9 mouse cellular contexts compared by ENCODE assay signal in genomic region chr12:108959639-108960219, GRCm38 (mm10).
DNase-seq lines count a peak whose midpoint lies in the region; ATAC-seq lines count a peak whose summit lies in the region.
"Had no signal": no experiment of that assay in that cellular context is flagged by ENCODE, and none has a peak within 500 bp of the region (broad histone marks: within the 10 kb centered on the region; RNA-seq: fewer than 3 reads in every experiment).

No protein-coding gene starts in this region.

- 44% methylated on average over 12 of the region's 12 CpGs for WGBS in lung, embryonic 15.5 days
- 18% methylated on average over 12 of the region's 12 CpGs for WGBS in hindbrain, embryonic 10.5 days
- 48% methylated on average over 12 of the region's 12 CpGs for WGBS in stomach, embryonic 15.5 days

- H3K27ac ChIP-seq in lung, embryonic 15.5 days = no peak overlapping the region
- peak overlapping the region; percentile 83 for H3K27ac ChIP-seq in hindbrain, embryonic 10.5 days
- no peak overlapping the region for H3K27ac ChIP-seq in stomach, embryonic 15.5 days

- 0 out of 2 replicates have a peak, but pooled peaks have one; percentile 34 for ATAC-seq in lung, embryonic 15.5 days (ENCODE audit: borderline replicate concordance, extremely low read depth, low FRiP score, low TSS enrichment)
- 0 out of 2 replicates have a peak, but pooled peaks have one; percentile 44 for ATAC-seq in stomach, embryonic 15.5 days (ENCODE audit: insufficient read depth, low FRiP score, low read depth)
- no peak for ATAC-seq in erythroid progenitor cell, adult 5-6 weeks (replicated peaks; ENCODE audit: low FRiP score, poor library complexity, severe bottlenecking)
- ATAC-seq: Patski had no signal

- no peak for DNase-seq in lung, postnatal 25 days (ENCODE audit: low spot score)
- peak; percentile 22 for DNase-seq in hindbrain, embryonic 10.5 days (ENCODE audit: low spot score)
- DNase-seq in kidney, postnatal 36 days = peak; percentile 41 to 66
- DNase-seq in gastrocnemius, postnatal 10 days = no peak
- DNase-seq in testis, postnatal 14 days (ENCODE audit: low spot score) = no peak

- H3K36me3 ChIP-seq in lung, embryonic 15.5 days = no peaks in the 10 kb centered on the region
- H3K36me3 ChIP-seq in hindbrain, embryonic 10.5 days = no peaks in the 10 kb centered on the region
- H3K36me3 ChIP-seq in stomach, embryonic 15.5 days = no peaks in the 10 kb centered on the region

- H3K9me3 ChIP-seq in lung, embryonic 15.5 days = no peaks in the 10 kb centered on the region
- no peaks in the 10 kb centered on the region for H3K9me3 ChIP-seq in hindbrain, embryonic 10.5 days
- no peaks in the 10 kb centered on the region for H3K9me3 ChIP-seq in stomach, embryonic 15.5 days

- H3K9ac ChIP-seq in lung, embryonic 15.5 days = no peak overlapping the region
- H3K9ac ChIP-seq in stomach, embryonic 15.5 days = no peak overlapping the region

- H3K4me1 ChIP-seq in lung, embryonic 15.5 days = peaks cover 16% of the 10 kb centered on the region
- peaks cover 49% of the 10 kb centered on the region for H3K4me1 ChIP-seq in hindbrain, embryonic 10.5 days (replicated peaks)
- peaks cover 13% of the 10 kb centered on the region for H3K4me1 ChIP-seq in stomach, embryonic 15.5 days

- 0 out of 2 replicates have a peak overlapping the region, but pooled peaks have one; percentile 10 for H3K4me3 ChIP-seq in lung, embryonic 15.5 days
- peak overlapping the region; percentile 46 for H3K4me3 ChIP-seq in hindbrain, embryonic 10.5 days
- peak overlapping the region; percentile 20; the same call in 1 of the 2 replicates for H3K4me3 ChIP-seq in stomach, embryonic 15.5 days (replicated peaks)

- H3K27me3 ChIP-seq in lung, embryonic 15.5 days = no peaks in the 10 kb centered on the region
- H3K27me3 ChIP-seq in hindbrain, embryonic 10.5 days (ENCODE audit: insufficient read depth, poor library complexity, severe bottlenecking) = peaks cover 20% of the 10 kb centered on the region
- H3K27me3 ChIP-seq in stomach, embryonic 15.5 days (replicated peaks) = no peaks in the 10 kb centered on the region
- H3K27me3 ChIP-seq: Patski had no signal

- peak overlapping the region; percentile 47 for H3K4me2 ChIP-seq in lung, embryonic 15.5 days
- H3K4me2 ChIP-seq in stomach, embryonic 15.5 days = peak overlapping the region; percentile 60

Comparison
In these comparisons a context has a peak if more than half of its experiments do, and no peak if none do; other contexts are left out.
1. DNase-seq: peak in hindbrain, embryonic 10.5 days (single experiment) and kidney, postnatal 36 days (2 of 2); none in lung, postnatal 25 days (single experiment), gastrocnemius, postnatal 10 days (single experiment) and testis, postnatal 14 days (single experiment).
2. Peak in every context shown above with its lines, with median percentiles within 50 percentile points of each other: H3K4me3 ChIP-seq.